Mouse (Mus musculus): ENCODE measurements around the gene Tchp. TPM values are rescaled to one million over a fixed set of nuclear protein-coding genes. Genes with fewer than 3 reads are reported as not detected.

Gene Tchp
- polyA plus RNA-seq, 1 experiment from 2014 or later = 2.4 TPM

DNA sequence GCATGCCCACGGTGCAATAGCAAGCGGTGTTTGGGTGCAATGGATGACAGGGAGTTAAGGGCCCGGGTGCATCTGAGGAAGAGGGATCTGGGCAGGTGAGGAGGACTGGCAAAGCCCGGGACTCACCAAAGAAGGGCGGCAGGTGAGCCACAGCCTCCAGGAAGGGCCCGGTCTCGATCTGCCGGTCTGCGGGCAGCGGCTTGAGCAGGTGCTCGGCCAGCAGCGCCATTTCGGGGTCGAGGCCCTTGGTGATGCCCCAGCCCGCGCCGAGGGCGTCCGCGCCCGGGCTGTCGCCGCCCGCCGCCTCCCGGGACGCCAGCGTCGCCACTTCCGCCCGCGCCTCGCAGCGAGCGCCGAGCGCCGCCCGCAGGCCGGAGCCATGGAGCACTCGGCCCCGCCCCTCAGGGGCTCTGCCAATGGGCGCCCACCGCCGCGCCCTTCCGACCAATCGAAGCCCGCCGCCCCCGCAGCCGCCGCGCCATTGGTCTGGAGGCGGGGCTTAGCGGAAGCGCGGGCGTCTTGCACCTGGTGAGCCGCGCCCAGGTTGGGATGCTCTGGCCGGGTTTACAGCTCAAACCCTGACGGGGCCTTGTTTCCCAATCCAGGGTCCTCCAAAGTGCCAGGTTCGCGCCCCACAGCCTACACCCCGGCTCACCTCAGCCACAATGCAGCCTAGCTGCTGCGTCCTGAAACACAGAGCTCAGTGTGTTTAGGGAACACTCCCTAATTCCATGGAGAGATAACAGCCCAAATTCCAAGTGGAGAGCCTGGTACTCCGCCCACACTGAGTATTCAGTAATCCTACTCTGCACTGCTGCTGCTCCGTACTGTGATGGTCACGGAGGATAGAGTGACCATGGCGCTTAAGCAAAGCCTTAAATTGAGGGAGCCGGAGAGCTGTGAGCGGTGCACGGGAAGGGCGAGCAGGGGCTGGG is 16.7 kb upstream of the Tchp start, which contains the start of gene Gltp:
Gene Gltp, minus strand, starts transcription at position 352 of the 935 bp plus-strand sequence.
- DNase-seq = peak; percentile 95
- TF ChIP-seq EP300 (IDR thresholded peaks at IDR 0.05; ENCODE audit: low read depth) (no peak), CTCF (IDR thresholded peaks at IDR 0.05; ENCODE audit: low read depth) (peak; percentile 33)
- no peaks in the 10 kb centered on the region for H3K9me3 ChIP-seq (ENCODE audit: low read length)
- peak; percentile 99 for ATAC-seq
- H3K4me2 ChIP-seq (ENCODE audit: low read depth, low read length) = peak within 1 kb of the TSS; percentile 94
- no peaks in the 10 kb centered on the region for H3K36me3 ChIP-seq (replicated peaks; ENCODE audit: insufficient read depth, low read length)
- peak within 1 kb of the TSS; percentile 70 for H3K4me3 ChIP-seq (ENCODE audit: low read depth, low read length)
- H3K27ac ChIP-seq (ENCODE audit: low read depth) = peak within 1 kb of the TSS; percentile 53; the same call in 1 of the 2 replicates
- 0 out of 2 replicates have a peak, but pooled peaks cover 3% of the 10 kb centered on the region for H3K27me3 ChIP-seq (ENCODE audit: insufficient read depth, low read length)
- peak within 1 kb of the TSS; percentile 74 for H3K9ac ChIP-seq (replicated peaks)
- H3K4me1 ChIP-seq (ENCODE audit: insufficient read depth) = peaks cover 17% of the 10 kb centered on the region
- 6% methylated on average over 62 of the region's 75 CpGs for WGBS (ENCODE audit: insufficient replicate concordance)

- 0 out of 2 replicates have a peak, but pooled peaks cover 3% of the 10 kb centered on the region for H3K27me3 ChIP-seq (ENCODE audit: insufficient read depth, low read length)
- no peak overlapping the region for H3K4me3 ChIP-seq (ENCODE audit: low read depth, low read length)
- DNase-seq (no peak), ATAC-seq (no peak)
- H3K36me3 ChIP-seq (replicated peaks; ENCODE audit: insufficient read depth, low read length) = no peaks in the 10 kb centered on the region
- H3K9me3 ChIP-seq (ENCODE audit: low read length) = no peaks in the 10 kb centered on the region
- no peak overlapping the region for H3K27ac ChIP-seq (ENCODE audit: low read depth)
- WGBS (ENCODE audit: insufficient replicate concordance) = 62% methylated on average over 5 of the region's 5 CpGs
- TF ChIP-seq EP300 (IDR thresholded peaks at IDR 0.05; ENCODE audit: low read depth) (no peak), CTCF (IDR thresholded peaks at IDR 0.05; ENCODE audit: low read depth) (peak; percentile 32; the same call in 1 of the 2 replicates)
- no peak overlapping the region for H3K9ac ChIP-seq (replicated peaks)
- peaks cover 4% of the 10 kb centered on the region for H3K4me1 ChIP-seq (ENCODE audit: insufficient read depth)
- no peak overlapping the region for H3K4me2 ChIP-seq (ENCODE audit: low read depth, low read length)
Observed at GRCm38 (mm10) chr5:114695775-114696174, 11.8 kb upstream of the Tchp start.

GRCm38 (mm10) chr5:114696939-114697338 is 10.6 kb upstream of the Tchp start:
- 74% methylated on average over 17 of the region's 17 CpGs for WGBS (ENCODE audit: insufficient replicate concordance)
- Histone ChIP-seq H3K27ac (ENCODE audit: low read depth) (no peak overlapping the region), H3K4me3 (ENCODE audit: low read depth, low read length) (no peak overlapping the region), H3K4me1 (ENCODE audit: insufficient read depth) (no peaks in the 10 kb centered on the region), H3K4me2 (ENCODE audit: low read depth, low read length) (no peak overlapping the region), H3K9ac (replicated peaks) (no peak overlapping the region), H3K9me3 (ENCODE audit: low read length) (no peaks in the 10 kb centered on the region), H3K27me3 (ENCODE audit: insufficient read depth, low read length) (0 out of 2 replicates have a peak, but pooled peaks cover under 1% of the 10 kb centered on the region), H3K36me3 (replicated peaks; ENCODE audit: insufficient read depth, low read length) (no peaks in the 10 kb centered on the region)
- no peak for ATAC-seq
- no peak for DNase-seq
- TF ChIP-seq EP300 (IDR thresholded peaks at IDR 0.05; ENCODE audit: low read depth) = no peak
- TF ChIP-seq CTCF (IDR thresholded peaks at IDR 0.05; ENCODE audit: low read depth) = no peak

GRCm38 (mm10) chr5:114698044-114698746 is 9.4 kb upstream of the Tchp start:
- TF ChIP-seq EP300 (IDR thresholded peaks at IDR 0.05; ENCODE audit: low read depth) (no peak), CTCF (IDR thresholded peaks at IDR 0.05; ENCODE audit: low read depth) (no peak)
- H3K27ac ChIP-seq (ENCODE audit: low read depth) = no peak overlapping the region
- no peak overlapping the region for H3K4me3 ChIP-seq (ENCODE audit: low read depth, low read length)
- no peak overlapping the region for H3K9ac ChIP-seq (replicated peaks)
- H3K9me3 ChIP-seq (ENCODE audit: low read length) = no peaks in the 10 kb centered on the region
- WGBS (ENCODE audit: insufficient replicate concordance) = 86% methylated on average over 19 of the region's 19 CpGs
- no peaks in the 10 kb centered on the region for H3K27me3 ChIP-seq (ENCODE audit: insufficient read depth, low read length)
- H3K4me2 ChIP-seq (ENCODE audit: low read depth, low read length) = no peak overlapping the region
- no peaks in the 10 kb centered on the region for H3K36me3 ChIP-seq (replicated peaks; ENCODE audit: insufficient read depth, low read length)
- DNase-seq (no peak), ATAC-seq (no peak)
- H3K4me1 ChIP-seq (ENCODE audit: insufficient read depth) = no peaks in the 10 kb centered on the region; the same call in 1 of the 2 replicates

DNA sequence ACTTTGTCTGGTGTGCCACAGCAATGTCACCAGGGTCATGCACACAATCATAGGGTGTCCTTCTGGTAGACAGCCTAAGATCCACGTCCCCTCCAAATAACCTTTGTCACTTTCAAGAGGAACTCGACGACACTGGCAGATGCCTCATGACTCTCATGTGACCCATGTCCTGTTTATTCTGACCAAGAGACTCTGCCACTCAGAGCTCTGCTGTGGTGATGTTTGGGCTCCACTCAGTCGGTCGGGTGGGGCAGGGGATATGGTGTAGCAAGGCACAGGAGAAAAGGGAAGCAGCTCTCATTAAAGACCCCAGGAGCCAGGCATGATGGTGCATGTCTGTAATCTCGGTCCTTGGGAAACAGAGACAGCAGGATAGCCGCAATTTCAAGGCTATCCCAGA is 8.5 kb upstream of the Tchp start:
- no peak for DNase-seq
- peak overlapping the region; percentile 45; the same call in 1 of the 2 replicates for H3K27ac ChIP-seq (ENCODE audit: low read depth)
- H3K27me3 ChIP-seq (ENCODE audit: insufficient read depth, low read length) = no peaks in the 10 kb centered on the region
- no peak overlapping the region for H3K4me3 ChIP-seq (ENCODE audit: low read depth, low read length)
- no peaks in the 10 kb centered on the region for H3K36me3 ChIP-seq (replicated peaks; ENCODE audit: insufficient read depth, low read length)
- no peaks in the 10 kb centered on the region for H3K9me3 ChIP-seq (ENCODE audit: low read length)
- H3K4me2 ChIP-seq (ENCODE audit: low read depth, low read length) = no peak overlapping the region
- TF ChIP-seq CTCF (IDR thresholded peaks at IDR 0.05; ENCODE audit: low read depth) (no peak), EP300 (IDR thresholded peaks at IDR 0.05; ENCODE audit: low read depth) (no peak)
- peak; percentile 42 for ATAC-seq
- 20% methylated on average over 7 of the region's 7 CpGs for WGBS (ENCODE audit: insufficient replicate concordance)
- no peak overlapping the region for H3K9ac ChIP-seq (replicated peaks)
- H3K4me1 ChIP-seq (ENCODE audit: insufficient read depth) = no peaks in the 10 kb centered on the region; the same call in 1 of the 2 replicates
